Mouse (Mus musculus): Measurements from ENCODE around the gene Pecam1. TPM values are rescaled to one million over a fixed set of nuclear protein-coding genes. Genes with fewer than 3 reads are reported as not detected.
A peak's percentile ranks its signal among the peaks of the same experiment; 100 is the strongest.

The Pecam1 gene
- polyA plus RNA-seq, 1 experiment from 2014 or later = 172 TPM

- H3K4me1 ChIP-seq (ENCODE audit: insufficient read depth, low read depth, low read length) = peaks cover 28% of the 10 kb centered on the region; the same call in 1 of the 2 replicates
- H3K27me3 ChIP-seq (replicated peaks; ENCODE audit: insufficient read depth, low read length) = no peaks in the 10 kb centered on the region
- DNase-seq (ENCODE audit: low spot score) (no peak), ATAC-seq (no peak)
- H3K27ac ChIP-seq (ENCODE audit: low read length) = no peak overlapping the region
- WGBS = 53% methylated on average over 4 of the region's 4 CpGs
- no peaks in the 10 kb centered on the region for H3K36me3 ChIP-seq (ENCODE audit: insufficient read depth, low read length)
- H3K4me2 ChIP-seq (replicated peaks; ENCODE audit: low read depth, low read length) = no peak overlapping the region
- TF ChIP-seq EP300 (IDR thresholded peaks at IDR 0.05) = no peak
- H3K9me3 ChIP-seq (ENCODE audit: low read length) = no peaks in the 10 kb centered on the region
- H3K4me3 ChIP-seq (ENCODE audit: low read depth, low read length) = no peak overlapping the region
- no peak overlapping the region for H3K9ac ChIP-seq (replicated peaks; ENCODE audit: low read depth)
These were observed 79.4 kb downstream of the Pecam1 start for GRCm38 (mm10) chr11:106670951-106671478.

GRCm38 (mm10) chr11:106670266-106670665 is 80.2 kb downstream of the Pecam1 start:
- Histone ChIP-seq H3K36me3 (ENCODE audit: insufficient read depth, low read length) (no peaks in the 10 kb centered on the region), H3K9me3 (ENCODE audit: low read length) (no peaks in the 10 kb centered on the region), H3K9ac (replicated peaks; ENCODE audit: low read depth) (no peak overlapping the region), H3K27me3 (replicated peaks; ENCODE audit: insufficient read depth, low read length) (no peaks in the 10 kb centered on the region), H3K27ac (ENCODE audit: low read length) (peak overlapping the region; percentile 32; the same call in 1 of the 2 replicates), H3K4me2 (replicated peaks; ENCODE audit: low read depth, low read length) (no peak overlapping the region), H3K4me3 (ENCODE audit: low read depth, low read length) (no peak overlapping the region), H3K4me1 (ENCODE audit: insufficient read depth, low read depth, low read length) (peaks cover 24% of the 10 kb centered on the region; the same call in 1 of the 2 replicates)
- 55% methylated on average over 3 of the region's 3 CpGs for WGBS
- DNase-seq (ENCODE audit: low spot score) (no peak), ATAC-seq (no peak)
- TF ChIP-seq CTCF (IDR thresholded peaks at IDR 0.05) = no peak
- TF ChIP-seq EP300 (IDR thresholded peaks at IDR 0.05) = no peak

- 20% methylated on average over 5 of the region's 9 CpGs for WGBS
- Histone ChIP-seq H3K27me3 (replicated peaks; ENCODE audit: insufficient read depth, low read length) (no peaks in the 10 kb centered on the region), H3K9ac (replicated peaks; ENCODE audit: low read depth) (no peak overlapping the region), H3K4me1 (ENCODE audit: insufficient read depth, low read depth, low read length) (peaks cover 24% of the 10 kb centered on the region; the same call in 1 of the 2 replicates), H3K27ac (ENCODE audit: low read length) (peak overlapping the region; percentile 32; the same call in 1 of the 2 replicates), H3K4me2 (replicated peaks; ENCODE audit: low read depth, low read length) (no peak overlapping the region), H3K9me3 (ENCODE audit: low read length) (no peaks in the 10 kb centered on the region), H3K4me3 (ENCODE audit: low read depth, low read length) (no peak overlapping the region), H3K36me3 (ENCODE audit: insufficient read depth, low read length) (no peaks in the 10 kb centered on the region)
- DNase-seq (ENCODE audit: low spot score) (peak; percentile 44), ATAC-seq (peak; percentile 8; the same call in 1 of the 2 replicates)
- TF ChIP-seq CTCF (IDR thresholded peaks at IDR 0.05) (no peak), EP300 (IDR thresholded peaks at IDR 0.05) (peak; percentile 23; the same call in 1 of the 2 replicates)
These were observed 80.6 kb downstream of the Pecam1 start for GRCm38 (mm10) chr11:106669873-106670173.

GRCm38 (mm10) chr11:106669102-106669872 is 81.1 kb downstream of the Pecam1 start:
- no peaks in the 10 kb centered on the region for H3K9me3 ChIP-seq (ENCODE audit: low read length)
- DNase-seq (ENCODE audit: low spot score) (no peak), ATAC-seq (no peak)
- 47% methylated on average over 8 of the region's 8 CpGs for WGBS
- peaks cover 21% of the 10 kb centered on the region; the same call in 1 of the 2 replicates for H3K4me1 ChIP-seq (ENCODE audit: insufficient read depth, low read depth, low read length)
- no peak overlapping the region for H3K9ac ChIP-seq (replicated peaks; ENCODE audit: low read depth)
- H3K27ac ChIP-seq (ENCODE audit: low read length) = no peak overlapping the region
- H3K4me3 ChIP-seq (ENCODE audit: low read depth, low read length) = no peak overlapping the region
- H3K36me3 ChIP-seq (ENCODE audit: insufficient read depth, low read length) = no peaks in the 10 kb centered on the region
- no peaks in the 10 kb centered on the region for H3K27me3 ChIP-seq (replicated peaks; ENCODE audit: insufficient read depth, low read length)
- TF ChIP-seq CTCF (IDR thresholded peaks at IDR 0.05) = no peak
- no peak for TF ChIP-seq EP300 (IDR thresholded peaks at IDR 0.05)
- no peak overlapping the region for H3K4me2 ChIP-seq (replicated peaks; ENCODE audit: low read depth, low read length)

- Histone ChIP-seq H3K27ac (ENCODE audit: low read length) (peak overlapping the region; percentile 38; the same call in 1 of the 2 replicates), H3K4me3 (ENCODE audit: low read depth, low read length) (no peak overlapping the region), H3K36me3 (ENCODE audit: insufficient read depth, low read length) (no peaks in the 10 kb centered on the region), H3K4me2 (replicated peaks; ENCODE audit: low read depth, low read length) (no peak overlapping the region), H3K27me3 (replicated peaks; ENCODE audit: insufficient read depth, low read length) (no peaks in the 10 kb centered on the region), H3K9me3 (ENCODE audit: low read length) (no peaks in the 10 kb centered on the region), H3K4me1 (ENCODE audit: insufficient read depth, low read depth, low read length) (peaks cover 12% of the 10 kb centered on the region; the same call in 1 of the 2 replicates), H3K9ac (replicated peaks; ENCODE audit: low read depth) (no peak overlapping the region)
- 33% methylated on average over 7 of the region's 7 CpGs for WGBS
- ATAC-seq (peak; percentile 9; the same call in 1 of the 2 replicates), DNase-seq (ENCODE audit: low spot score) (peak; percentile 33)
- TF ChIP-seq CTCF (IDR thresholded peaks at IDR 0.05) = no peak
These were observed 82.1 kb downstream of the Pecam1 start for GRCm38 (mm10) chr11:106668336-106668735.

GRCm38 (mm10) chr11:106667855-106668254 is 82.6 kb downstream of the Pecam1 start:
- Histone ChIP-seq H3K4me3 (ENCODE audit: low read depth, low read length) (no peak overlapping the region), H3K9ac (replicated peaks; ENCODE audit: low read depth) (no peak overlapping the region), H3K9me3 (ENCODE audit: low read length) (no peaks in the 10 kb centered on the region), H3K27me3 (replicated peaks; ENCODE audit: insufficient read depth, low read length) (no peaks in the 10 kb centered on the region), H3K27ac (ENCODE audit: low read length) (peak overlapping the region; percentile 38; the same call in 1 of the 2 replicates), H3K4me1 (ENCODE audit: insufficient read depth, low read depth, low read length) (peaks cover 10% of the 10 kb centered on the region; the same call in 1 of the 2 replicates), H3K4me2 (replicated peaks; ENCODE audit: low read depth, low read length) (no peak overlapping the region), H3K36me3 (ENCODE audit: insufficient read depth, low read length) (no peaks in the 10 kb centered on the region)
- TF ChIP-seq EP300 (IDR thresholded peaks at IDR 0.05) (no peak), CTCF (IDR thresholded peaks at IDR 0.05) (no peak)
- ATAC-seq (no peak), DNase-seq (ENCODE audit: low spot score) (no peak)
- WGBS = 60% methylated on average over 11 of the region's 11 CpGs

Data from lung, postnatal 0 days (tissue).